Mouse (Mus musculus) neural tube, embryonic 11.5 days (tissue): Measurements from ENCODE around the gene Shisa7. TPM values are rescaled to one million over a fixed set of nuclear protein-coding genes. Genes with fewer than 3 reads are reported as not detected.
"Not testable (repeated sequence)": the region's sequence is repeated elsewhere in the genome, so short reads cannot be mapped to it uniquely, and the experiment has no call there.

ENCODE experiments used
- ATAC-seq: fragments of 200-750 bp; cut with Nextera tagmentation; 2 replicates; pipeline ENCODE4 v1.8.0; 2017; ENCODE audit warnings: moderate number of reproducible peaks, mild to moderate bottlenecking, moderate TSS enrichment, moderate library complexity; ENCODE audit not compliant: insufficient read depth, low FRiP score, low TSS enrichment
- DNase-seq: peaks from one replicate; pipeline ENCODE4 v3.0.0-alpha.2; 2015; ENCODE audit warnings: low spot score
- H3K27ac ChIP-seq: fragments of 300-500 bp; sonication (generic); 2 replicates; pipeline ENCODE4 v1.5.1; 2014; ENCODE audit warnings: low read depth, mild to moderate bottlenecking, low read length
- H3K27me3 ChIP-seq: fragments of 300-500 bp; sonication (generic); 2 replicates; pipeline ENCODE4 v1.6.1; 2014; ENCODE audit warnings: mild to moderate bottlenecking, low read length, mixed read lengths; ENCODE audit not compliant: control insufficient read depth, insufficient read depth
- H3K36me3 ChIP-seq: fragments of 300-500 bp; sonication (generic); 2 replicates; pipeline ENCODE4 v1.6.1; 2014; ENCODE audit warnings: mild to moderate bottlenecking, low read length, moderate library complexity, mixed read lengths; ENCODE audit not compliant: control insufficient read depth, insufficient read depth
- H3K4me1 ChIP-seq: fragments of 300-500 bp; sonication (generic); 2 replicates; pipeline ENCODE4 v1.6.1; 2014; ENCODE audit warnings: low read length, mixed read lengths; ENCODE audit not compliant: control insufficient read depth, insufficient read depth
- H3K4me2 ChIP-seq: fragments of 300-500 bp; sonication (generic); 2 replicates; pipeline ENCODE4 v1.6.1; 2014; ENCODE audit warnings: low read depth, mild to moderate bottlenecking, moderate library complexity
- H3K4me3 ChIP-seq: fragments of 300-500 bp; sonication (generic); 2 replicates; pipeline ENCODE4 v1.5.1; 2014; ENCODE audit warnings: low read depth, low read length
- H3K9ac ChIP-seq: fragments of 300-500 bp; sonication (generic); 2 replicates; pipeline ENCODE4 v1.6.1; 2014; ENCODE audit warnings: mild to moderate bottlenecking, low read length
- H3K9me3 ChIP-seq: fragments of 300-500 bp; sonication (generic); 2 replicates; pipeline ENCODE4 v1.6.1; 2016; ENCODE audit warnings: low read length; ENCODE audit not compliant: control insufficient read depth
- WGBS: fragments of 180-500 bp; shearing (Covaris S2); extraction: QIAGEN DNeasy Blood & Tissue Kit; methylation state at CpG from one replicate; pipeline ENCODE4 v1.1.7; 2014; 5-methylcytosine and 5-hydroxymethylcytosine counted together
- polyA plus RNA-seq: library from polyadenylated mRNA; unstranded; fragments of >200 nt; fragmentation: Nextera tagmentation; extraction: Ambion mirVana; gene quantifications from 2 replicates; pipeline ENCODE4 v1.2.1, GENCODE M21; 2014

Shisa7 gene
- polyA plus RNA-seq, 1 experiment from 2014 or later = 3.2 TPM

- H3K27me3 ChIP-seq = no peaks in the 10 kb centered on the region
- H3K36me3 ChIP-seq = no peaks in the 10 kb centered on the region
- 6% methylated on average over 40 of the region's 40 CpGs for WGBS
- H3K27ac ChIP-seq = peak overlapping the region; percentile 66; the same call in 1 of the 2 replicates
- H3K4me1 ChIP-seq = no peaks in the 10 kb centered on the region
- H3K9me3 ChIP-seq = no peaks in the 10 kb centered on the region
- peak; percentile 100 for ATAC-seq
- H3K4me2 ChIP-seq = peak overlapping the region; percentile 46
- DNase-seq = peak; percentile 96
- peak overlapping the region; percentile 69 for H3K9ac ChIP-seq
- H3K4me3 ChIP-seq = peak overlapping the region; percentile 50
Observed at GRCm38 (mm10) chr7:4865579-4866493, 21.3 kb upstream of the Shisa7 start.

GRCm38 (mm10) chr7:4865090-4865489, 20.6 kb upstream of the Shisa7 start:
- DNase-seq (peak; percentile 14), ATAC-seq (no peak; the same call in 1 of the 2 replicates)
- Histone ChIP-seq H3K27me3 (no peaks in the 10 kb centered on the region), H3K4me3 (no peak overlapping the region), H3K9ac (no peak overlapping the region; the same call in 1 of the 2 replicates), H3K27ac (no peak overlapping the region), H3K4me2 (peak overlapping the region; percentile 46), H3K9me3 (no peaks in the 10 kb centered on the region), H3K36me3 (no peaks in the 10 kb centered on the region), H3K4me1 (no peaks in the 10 kb centered on the region)
- 55% methylated on average over 5 of the region's 5 CpGs for WGBS

GRCm38 (mm10) chr7:4864130-4864845, 19.8 kb upstream of the Shisa7 start:
- WGBS = 83% methylated on average over 5 of the region's 5 CpGs
- H3K27me3 ChIP-seq = no peaks in the 10 kb centered on the region
- H3K9ac ChIP-seq = no peak overlapping the region
- H3K4me2 ChIP-seq = no peak overlapping the region
- no peaks in the 10 kb centered on the region for H3K4me1 ChIP-seq
- DNase-seq = no peak
- no peaks in the 10 kb centered on the region for H3K9me3 ChIP-seq
- ATAC-seq = no peak
- no peak overlapping the region for H3K27ac ChIP-seq
- H3K36me3 ChIP-seq = no peaks in the 10 kb centered on the region
- no peak overlapping the region for H3K4me3 ChIP-seq

- H3K9ac ChIP-seq = no peak overlapping the region
- no peaks in the 10 kb centered on the region for H3K4me1 ChIP-seq
- no peak for DNase-seq
- H3K27ac ChIP-seq = no peak overlapping the region
- 76% methylated on average over 7 of the region's 7 CpGs for WGBS
- no peaks in the 10 kb centered on the region for H3K27me3 ChIP-seq
- H3K4me2 ChIP-seq = no peak overlapping the region
- ATAC-seq = no peak
- H3K9me3 ChIP-seq = no peaks in the 10 kb centered on the region
- H3K4me3 ChIP-seq = no peak overlapping the region
- H3K36me3 ChIP-seq = no peaks in the 10 kb centered on the region
Observed at GRCm38 (mm10) chr7:4863541-4864080, 19.1 kb upstream of the Shisa7 start.

GRCm38 (mm10) chr7:4863041-4863440, 18.5 kb upstream of the Shisa7 start:
- 90% methylated on average over 1 of the region's 1 CpGs for WGBS
- Histone ChIP-seq H3K4me2 (no peak overlapping the region), H3K36me3 (no peaks in the 10 kb centered on the region), H3K4me3 (no peak overlapping the region), H3K9me3 (no peaks in the 10 kb centered on the region), H3K9ac (no peak overlapping the region), H3K4me1 (no peaks in the 10 kb centered on the region), H3K27ac (no peak overlapping the region), H3K27me3 (no peaks in the 10 kb centered on the region)
- ATAC-seq (no peak), DNase-seq (no peak)

GRCm38 (mm10) chr7:4860926-4861325, 16.4 kb upstream of the Shisa7 start:
- H3K4me3 ChIP-seq, H3K27ac ChIP-seq, H3K27me3 ChIP-seq, H3K9me3 ChIP-seq, H3K36me3 ChIP-seq, DNase-seq, H3K4me2 ChIP-seq, H3K9ac ChIP-seq, H3K4me1 ChIP-seq, ATAC-seq: not testable (repeated sequence)
- WGBS = 70% methylated on average over 3 of the region's 3 CpGs

- H3K36me3 ChIP-seq = no peaks in the 10 kb centered on the region
- H3K27me3 ChIP-seq = no peaks in the 10 kb centered on the region
- no peak overlapping the region for H3K4me3 ChIP-seq
- DNase-seq (no peak), ATAC-seq (no peak)
- H3K9me3 ChIP-seq = no peaks in the 10 kb centered on the region
- no peak overlapping the region for H3K27ac ChIP-seq
- no peak overlapping the region for H3K4me2 ChIP-seq
- no peaks in the 10 kb centered on the region for H3K4me1 ChIP-seq
- H3K9ac ChIP-seq = no peak overlapping the region
- 74% methylated on average over 12 of the region's 12 CpGs for WGBS
Observed at GRCm38 (mm10) chr7:4859418-4859978, 15.0 kb upstream of the Shisa7 start.

GRCm38 (mm10) chr7:4857321-4857720, 12.8 kb upstream of the Shisa7 start:
- Histone ChIP-seq H3K4me3 (no peak overlapping the region), H3K27ac (no peak overlapping the region), H3K9ac (no peak overlapping the region), H3K4me2 (no peak overlapping the region), H3K9me3 (no peaks in the 10 kb centered on the region), H3K4me1 (no peaks in the 10 kb centered on the region), H3K36me3 (no peaks in the 10 kb centered on the region), H3K27me3 (no peaks in the 10 kb centered on the region)
- no peak for DNase-seq
- WGBS = 74% methylated on average over 7 of the region's 7 CpGs
- no peak for ATAC-seq
